Mouse (Mus musculus) midbrain, postnatal 0 days (tissue): ENCODE results near the gene Kbtbd13. TPM values are rescaled to one million over a fixed set of nuclear protein-coding genes. Genes with fewer than 3 reads are reported as not detected.
A peak's percentile ranks its signal among the peaks of the same experiment; 100 is the strongest.

Experiments
- ATAC-seq: fragments of 200-750 bp; cut with Nextera tagmentation; 2 replicates; pipeline ENCODE4 v1.8.0; 2017; ENCODE audit warnings: moderate number of reproducible peaks, mild to moderate bottlenecking, moderate TSS enrichment, moderate library complexity; ENCODE audit not compliant: low FRiP score
- DNase-seq: peaks from one replicate; pipeline ENCODE4 v3.0.0-alpha.2; 2015; ENCODE audit warnings: low spot score
- H3K27ac ChIP-seq: fragments of 300-500 bp; sonication (generic); 2 replicates; pipeline ENCODE4 v1.5.1; 2014; ENCODE audit warnings: low read depth, mild to moderate bottlenecking, low read length, mixed read lengths
- H3K27me3 ChIP-seq: fragments of 300-500 bp; sonication (generic); 2 replicates; pipeline ENCODE4 v1.6.1; 2014; ENCODE audit warnings: low read length, control low read depth, mixed read lengths; ENCODE audit not compliant: insufficient read depth
- H3K36me3 ChIP-seq: fragments of 300-500 bp; sonication (generic); 2 replicates; pipeline ENCODE4 v1.6.1; 2014; ENCODE audit warnings: low read length, control low read depth, mixed read lengths; ENCODE audit not compliant: insufficient read depth
- H3K4me1 ChIP-seq: fragments of 300-500 bp; sonication (generic); 2 replicates; pipeline ENCODE4 v1.6.1; 2014; ENCODE audit warnings: mild to moderate bottlenecking, control low read depth, antibody characterized with exemption, low read length, mixed read lengths; ENCODE audit not compliant: insufficient read depth
- H3K4me2 ChIP-seq: fragments of 300-500 bp; sonication (generic); 2 replicates; pipeline ENCODE4 v1.6.1; 2014; ENCODE audit warnings: low read depth, mild to moderate bottlenecking, low read length, mixed read lengths; ENCODE audit not compliant: poor library complexity, severe bottlenecking
- H3K4me3 ChIP-seq: fragments of 300-500 bp; sonication (generic); 2 replicates; pipeline ENCODE4 v1.5.1; 2014; ENCODE audit warnings: low read depth, mild to moderate bottlenecking, low read length, moderate library complexity
- H3K9ac ChIP-seq: fragments of 300-500 bp; sonication (generic); replicated peaks from 2 replicates; pipeline ENCODE4 v1.6.1; 2014; ENCODE audit warnings: mild to moderate bottlenecking, low read length, moderate library complexity, mixed read lengths; ENCODE audit not compliant: poor library complexity, severe bottlenecking
- H3K9me3 ChIP-seq: fragments of 300-500 bp; sonication (generic); 2 replicates; pipeline ENCODE4 v1.6.1; 2016; ENCODE audit warnings: low read length, control low read depth
- CTCF ChIP-seq: IDR thresholded peaks from 2 replicates; pipeline ENCODE4 v1.5.1; 2016; ENCODE audit warnings: antibody characterized with exemption, mild to moderate bottlenecking
- WGBS: fragments of 180-500 bp; shearing (Covaris S2); extraction: QIAGEN DNeasy Blood & Tissue Kit; methylation state at CpG from one replicate; pipeline ENCODE4 v1.1.7; 2014; 5-methylcytosine and 5-hydroxymethylcytosine counted together
- polyA plus RNA-seq: library from polyadenylated mRNA; unstranded; fragments of >200 nt; fragmentation: Nextera tagmentation; extraction: Ambion mirVana; gene quantifications from 2 replicates; pipeline ENCODE4 v1.2.1, GENCODE M21; 2015
- total RNA-seq: library from RNA; depleted of rRNA; stranded (reverse); fragments of >200 nt; gene quantifications from 2 replicates; pipeline ENCODE4 v1.2.3, GENCODE M21; 2014

Kbtbd13 gene
- total and polyA plus RNA-seq, 2 experiments from 2014 or later: 0.74 to 1.0 TPM

DNA sequence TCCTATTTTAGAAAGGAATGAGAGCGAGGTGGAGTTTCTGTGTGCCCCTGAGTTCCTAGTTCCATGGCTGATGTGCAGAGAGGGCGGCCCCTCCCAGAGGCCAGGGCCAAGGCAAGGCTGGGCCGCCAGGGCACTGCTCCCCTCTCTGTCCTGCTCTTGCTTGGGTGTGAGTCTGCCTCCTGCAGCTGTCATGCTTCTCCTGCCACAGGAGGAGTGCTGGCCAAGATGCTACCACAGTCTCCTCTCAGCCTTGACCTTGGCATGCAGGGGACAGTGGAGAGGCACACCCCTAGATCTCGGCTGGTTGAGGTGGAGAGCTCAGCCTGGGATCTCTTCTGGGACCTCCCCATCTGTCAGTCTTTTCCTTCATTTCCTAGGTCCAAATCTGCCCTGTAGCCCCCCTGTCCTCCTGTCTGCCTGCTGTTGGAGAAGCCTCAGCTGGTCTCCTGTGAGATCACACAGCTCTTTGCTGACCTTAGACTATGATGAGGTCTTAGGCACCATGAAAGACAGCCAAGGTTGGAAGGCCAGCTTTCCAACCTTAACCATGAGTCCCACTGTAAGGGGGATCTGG, 10.3 kb downstream of the Kbtbd13 start:
- Histone ChIP-seq H3K4me1 (no peaks in the 10 kb centered on the region), H3K4me3 (no peak overlapping the region), H3K36me3 (peaks cover 12% of the 10 kb centered on the region), H3K9me3 (no peaks in the 10 kb centered on the region), H3K4me2 (no peak overlapping the region), H3K9ac (0 out of 2 replicates have a peak overlapping the region, but pooled peaks have one; percentile 3), H3K27ac (no peak overlapping the region), H3K27me3 (no peaks in the 10 kb centered on the region)
- 83% methylated on average over 4 of the region's 4 CpGs for WGBS
- DNase-seq (no peak), ATAC-seq (no peak)
- no peak for TF ChIP-seq CTCF

DNA sequence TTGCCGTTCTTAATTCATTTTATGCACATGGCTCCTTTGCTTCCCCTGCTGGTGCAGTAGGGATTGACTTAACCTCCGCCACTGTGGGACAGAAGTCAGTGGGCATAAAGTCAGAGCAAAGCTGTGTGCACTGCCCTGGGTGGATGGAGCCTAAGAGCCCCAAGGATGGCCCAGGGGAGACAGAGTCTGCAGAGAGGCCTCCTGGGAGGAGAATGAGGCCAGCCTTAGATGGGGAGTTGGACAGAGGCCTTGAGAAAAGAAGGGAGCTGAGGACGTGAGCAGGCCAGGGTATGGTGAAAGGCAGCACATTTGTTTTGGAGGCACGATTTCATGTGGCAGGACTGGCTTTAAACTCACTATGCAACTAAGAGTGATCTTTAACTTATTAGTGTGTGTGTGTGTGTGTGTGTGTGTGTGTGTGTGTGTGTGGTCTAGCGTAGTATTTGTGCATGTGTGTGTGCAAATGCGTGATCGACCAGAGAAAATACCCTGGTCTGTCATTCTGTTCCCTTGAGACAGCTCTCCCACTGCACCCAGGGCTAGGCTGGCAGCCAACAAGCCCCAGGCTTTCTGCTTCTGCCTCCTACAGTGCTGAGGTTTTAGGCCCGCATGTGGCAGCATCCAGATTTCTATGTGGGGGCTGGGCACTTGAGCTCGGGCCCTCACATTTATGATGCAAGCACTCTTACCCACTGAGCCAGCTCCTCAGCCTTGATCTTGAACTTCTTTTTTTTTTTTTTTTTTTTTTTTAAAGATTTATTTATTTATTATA, 16.1 kb downstream of the Kbtbd13 start:
- no peak for TF ChIP-seq CTCF
- ATAC-seq (no peak), DNase-seq (no peak)
- H3K27ac ChIP-seq: no peak overlapping the region
- no peak overlapping the region for H3K4me3 ChIP-seq
- no peaks in the 10 kb centered on the region for H3K9me3 ChIP-seq
- no peaks in the 10 kb centered on the region for H3K27me3 ChIP-seq
- H3K36me3 ChIP-seq: peaks cover 33% of the 10 kb centered on the region
- H3K4me2 ChIP-seq: no peak overlapping the region
- no peak overlapping the region for H3K9ac ChIP-seq
- WGBS: 73% methylated on average over 9 of the region's 9 CpGs
- H3K4me1 ChIP-seq: no peaks in the 10 kb centered on the region

DNA sequence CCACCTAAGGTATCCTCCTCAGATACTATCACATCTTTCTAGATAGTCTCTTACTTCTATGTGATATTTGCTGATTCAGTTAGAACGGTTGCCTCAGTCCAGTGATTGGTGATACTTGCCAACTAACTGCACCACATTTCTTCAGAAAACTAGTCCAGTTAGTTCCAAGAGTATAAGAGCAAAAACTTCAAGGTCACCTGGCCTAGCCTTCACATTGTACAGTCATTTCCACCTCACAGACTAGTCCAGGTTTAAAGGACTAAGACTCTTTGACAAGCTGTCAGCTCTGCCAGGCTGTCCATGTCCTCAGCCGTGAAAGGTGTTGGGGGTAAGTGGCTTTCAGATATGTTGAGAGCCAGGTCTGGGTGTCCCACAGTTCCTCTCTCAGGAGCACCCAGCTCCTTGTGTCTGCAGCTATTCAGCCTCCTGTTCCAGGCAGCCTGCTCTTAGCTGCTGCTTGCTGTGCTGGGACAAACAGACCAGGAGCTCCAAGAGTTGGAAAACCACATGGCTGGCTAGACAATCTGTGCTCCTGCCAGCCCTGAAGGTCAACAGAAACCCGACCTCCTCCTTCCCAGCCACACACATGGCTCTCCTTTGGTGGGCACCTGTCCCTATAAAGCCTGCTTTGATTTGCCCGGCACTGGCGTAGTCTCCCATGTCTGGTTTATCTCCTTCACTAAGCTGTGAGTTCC, 16.8 kb downstream of the Kbtbd13 start:
- 89% methylated on average over 5 of the region's 5 CpGs for WGBS
- no peaks in the 10 kb centered on the region for H3K27me3 ChIP-seq
- no peak for TF ChIP-seq CTCF
- H3K36me3 ChIP-seq: peaks cover 33% of the 10 kb centered on the region
- ATAC-seq (no peak), DNase-seq (no peak)
- H3K9me3 ChIP-seq: no peaks in the 10 kb centered on the region
- no peak overlapping the region for H3K4me3 ChIP-seq
- H3K4me1 ChIP-seq: no peaks in the 10 kb centered on the region
- H3K4me2 ChIP-seq: no peak overlapping the region
- H3K9ac ChIP-seq: no peak overlapping the region
- H3K27ac ChIP-seq: no peak overlapping the region

- Histone ChIP-seq H3K27ac (no peak overlapping the region), H3K9me3 (no peaks in the 10 kb centered on the region), H3K4me1 (no peaks in the 10 kb centered on the region), H3K27me3 (no peaks in the 10 kb centered on the region), H3K4me3 (no peak overlapping the region), H3K9ac (no peak overlapping the region), H3K4me2 (no peak overlapping the region), H3K36me3 (peaks cover 26% of the 10 kb centered on the region)
- TF ChIP-seq CTCF: peak; percentile 56
- ATAC-seq (no peak), DNase-seq (peak; percentile 15)
- WGBS: 69% methylated on average over 4 of the region's 4 CpGs
Observed at GRCm38 (mm10) chr9:65372449-65372848, 19.0 kb downstream of the Kbtbd13 start.

DNA sequence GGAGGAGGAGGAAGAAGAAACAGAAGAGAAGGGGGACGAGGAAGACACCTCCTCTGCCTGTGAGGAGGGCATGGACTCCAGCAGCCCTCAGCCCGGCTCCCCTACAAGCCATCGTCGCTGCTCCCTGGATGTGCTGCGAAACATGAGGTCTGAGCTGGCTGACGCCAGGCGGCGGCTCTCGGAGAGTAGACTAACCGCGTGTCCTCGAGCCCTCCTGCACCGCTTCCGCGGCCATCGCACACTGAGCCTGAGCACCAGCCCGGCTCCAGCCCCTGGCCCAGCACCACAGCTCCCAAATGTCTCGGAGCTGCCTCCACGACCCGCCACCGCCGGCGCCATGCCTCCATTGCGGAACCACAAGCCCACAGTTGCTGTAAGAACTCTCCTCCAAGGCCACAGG, 19.7 kb downstream of the Kbtbd13 start:
- ATAC-seq (no peak), DNase-seq (no peak)
- Histone ChIP-seq H3K36me3 (peaks cover 21% of the 10 kb centered on the region), H3K27ac (no peak overlapping the region), H3K27me3 (no peaks in the 10 kb centered on the region), H3K4me1 (no peaks in the 10 kb centered on the region), H3K4me2 (no peak overlapping the region), H3K9ac (no peak overlapping the region), H3K4me3 (no peak overlapping the region), H3K9me3 (no peaks in the 10 kb centered on the region)
- no peak for TF ChIP-seq CTCF
- 81% methylated on average over 24 of the region's 24 CpGs for WGBS

GRCm38 (mm10) chr9:65365721-65366120, 25.7 kb downstream of the Kbtbd13 start:
- no peak for TF ChIP-seq CTCF
- WGBS: 92% methylated on average over 7 of the region's 7 CpGs
- H3K9ac ChIP-seq: no peak overlapping the region
- no peaks in the 10 kb centered on the region for H3K27me3 ChIP-seq
- no peak for ATAC-seq
- H3K4me3 ChIP-seq: no peak overlapping the region
- H3K4me1 ChIP-seq: no peaks in the 10 kb centered on the region
- DNase-seq: no peak
- no peak overlapping the region for H3K27ac ChIP-seq
- H3K4me2 ChIP-seq: no peak overlapping the region
- no peaks in the 10 kb centered on the region for H3K9me3 ChIP-seq
- H3K36me3 ChIP-seq: peaks cover 10% of the 10 kb centered on the region
